Mouse (Mus musculus) heart, adult 2 months (tissue): Measurements from ENCODE around the gene Cntn6.

ENCODE experiments used
- CTCF ChIP-seq: fragments of 200-600 bp; IDR thresholded peaks from 2 replicates; pipeline ENCODE4 v1.8.1; 2022; ENCODE audit warnings: antibody characterized with exemption, mild to moderate bottlenecking, moderate library complexity
- POLR2A ChIP-seq: fragments of 200-500 bp; IDR thresholded peaks from 2 replicates; pipeline ENCODE4 v1.6.1; 2011; ENCODE audit warnings: mild to moderate bottlenecking, low read depth, low read length, control low read depth; ENCODE audit not compliant: insufficient read depth

DNA sequence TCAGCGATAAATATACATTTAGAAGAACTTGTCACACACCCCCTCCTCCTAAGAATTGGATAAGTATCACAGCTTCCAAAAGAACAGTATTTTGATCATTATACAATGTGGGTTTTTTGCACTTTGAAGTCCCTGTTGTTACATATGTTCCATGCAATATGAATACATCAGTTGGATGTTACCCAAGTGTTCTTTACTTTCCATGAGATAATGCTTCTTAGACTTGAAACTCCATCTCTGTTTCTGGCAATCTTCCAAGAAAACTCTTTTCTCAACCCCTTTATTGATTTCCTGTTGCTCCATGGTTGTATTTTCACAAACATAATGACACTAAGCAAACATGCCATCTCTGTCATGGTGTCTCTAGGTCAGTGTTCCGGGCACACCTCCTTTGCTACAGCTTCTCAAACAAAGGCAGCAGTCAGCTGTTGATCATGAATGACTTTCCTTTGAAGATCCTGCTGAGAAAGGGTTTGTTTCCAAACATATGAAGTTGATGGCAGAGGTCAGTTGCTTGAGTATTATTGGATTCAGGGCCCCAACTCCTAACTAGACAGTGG, 108.3 kb downstream of the Cntn6 start:
- TF ChIP-seq CTCF, result no peak
- TF ChIP-seq POLR2A, result no peak
